Mouse (Mus musculus) embryonic fibroblast, embryonic 13.5 days (primary cell): ENCODE measurements at regions not wholly inside any gene's neighbourhood (a gene's known extent, or its start where the extent isn't known, plus 50 kb on each side); places are given as distances from the start of the nearest gene placed in this dataset.

Experiments used
- H3K27ac ChIP-seq: 2 replicates; pipeline ENCODE4 v1.5.1; 2012; ENCODE audit warnings: low read length, control low read depth, inconsistent platforms; ENCODE audit not compliant: insufficient read depth
- H3K4me1 ChIP-seq: 2 replicates; pipeline ENCODE4 v1.6.1; 2011; ENCODE audit warnings: low read length; ENCODE audit not compliant: control insufficient read depth, insufficient read depth
- H3K4me3 ChIP-seq: 2 replicates; pipeline ENCODE4 v1.5.1; 2011; ENCODE audit warnings: mild to moderate bottlenecking, control low read depth, low read length; ENCODE audit not compliant: insufficient read depth
- CTCF ChIP-seq: IDR thresholded peaks from 2 replicates; pipeline ENCODE4 v1.5.1; 2011; ENCODE audit warnings: mild to moderate bottlenecking, control low read depth, low read length, moderate library complexity, borderline replicate concordance; ENCODE audit not compliant: insufficient read depth
- POLR2A ChIP-seq: IDR thresholded peaks from 2 replicates; pipeline ENCODE4 v1.6.1; 2011; ENCODE audit warnings: low read depth, mild to moderate bottlenecking, control low read depth, low read length, moderate library complexity

DNA sequence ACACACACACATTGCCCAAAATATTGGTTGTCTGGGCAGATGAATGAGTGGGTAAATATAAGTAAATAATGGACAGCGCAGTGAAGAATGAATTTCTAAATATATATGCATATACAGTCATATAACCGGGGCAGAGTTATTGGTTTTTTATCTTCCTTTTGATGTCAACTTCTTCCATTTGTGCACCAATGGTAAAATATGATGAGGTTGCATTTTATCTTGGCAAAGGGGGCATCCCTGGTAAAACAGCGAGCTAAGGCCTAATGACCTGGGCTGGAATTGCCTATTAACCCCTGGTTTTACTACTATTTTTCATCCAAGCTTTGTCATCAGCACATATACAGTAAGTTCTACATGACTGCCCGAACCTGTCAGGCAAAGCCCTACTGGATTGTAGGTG, 253.2 kb downstream of the Epha4 start:
- Histone ChIP-seq H3K4me1 (no peaks in the 10 kb centered on the region), H3K4me3 (no peak overlapping the region), H3K27ac (no peak overlapping the region)
- TF ChIP-seq POLR2A (no peak), CTCF (no peak)

DNA sequence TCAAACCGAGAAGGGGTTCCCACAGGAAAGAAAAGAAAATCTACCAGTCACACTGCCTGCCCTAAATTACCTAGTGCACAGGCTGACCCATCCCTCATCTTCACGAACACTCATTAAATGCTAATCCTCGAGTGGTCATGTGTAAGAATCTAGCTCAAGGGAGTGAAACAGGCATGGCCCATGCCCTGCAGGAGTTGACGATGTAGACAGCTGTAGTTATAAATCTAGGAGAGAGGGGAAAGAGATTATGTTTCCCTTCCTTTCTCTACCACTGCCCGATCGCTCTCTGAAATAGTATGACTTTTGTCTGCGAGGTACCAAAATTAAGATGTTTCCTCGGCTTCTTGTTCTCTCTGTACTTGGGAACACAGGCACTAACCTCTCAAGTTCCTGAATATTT, 249.2 kb downstream of the Epha4 start:
- Histone ChIP-seq H3K4me3 (no peak overlapping the region), H3K27ac (no peak overlapping the region), H3K4me1 (no peaks in the 10 kb centered on the region)
- TF ChIP-seq CTCF: no peak
- no peak for TF ChIP-seq POLR2A

DNA sequence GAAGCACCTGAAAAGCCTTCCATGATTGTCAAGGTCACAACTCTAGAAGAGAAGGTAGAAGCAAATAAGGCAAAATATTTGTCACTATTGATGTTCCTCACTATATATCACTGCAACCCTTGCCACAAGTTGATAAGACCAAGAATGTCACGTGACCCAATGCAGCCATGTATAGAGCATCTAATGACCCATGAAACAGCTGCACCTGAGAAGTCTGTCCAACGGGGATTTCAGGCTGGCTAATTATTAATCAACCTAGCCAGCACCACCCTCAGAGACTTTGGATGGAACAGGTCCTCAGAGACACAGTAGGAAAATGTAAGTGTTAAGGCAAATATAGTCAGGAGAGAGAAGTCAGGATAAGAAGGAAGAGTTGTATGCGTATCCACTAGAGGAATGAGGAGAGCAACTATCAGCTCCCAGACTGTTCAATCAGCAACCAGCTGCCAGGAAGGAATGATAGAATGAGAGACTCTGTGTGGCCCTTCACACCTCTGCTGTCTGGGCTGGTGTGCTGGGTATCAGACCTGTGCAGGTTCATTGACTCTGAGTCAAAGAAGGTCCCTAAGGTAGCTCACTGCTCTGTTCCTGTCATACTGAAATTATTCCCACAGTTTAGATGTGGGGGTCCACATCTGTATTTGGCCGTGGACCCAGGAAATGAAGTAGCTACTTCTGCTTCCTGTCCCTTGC, 247.4 kb downstream of the Epha4 start:
- no peak for TF ChIP-seq CTCF
- TF ChIP-seq POLR2A: no peak
- Histone ChIP-seq H3K4me1 (no peaks in the 10 kb centered on the region), H3K27ac (no peak overlapping the region), H3K4me3 (no peak overlapping the region)

DNA sequence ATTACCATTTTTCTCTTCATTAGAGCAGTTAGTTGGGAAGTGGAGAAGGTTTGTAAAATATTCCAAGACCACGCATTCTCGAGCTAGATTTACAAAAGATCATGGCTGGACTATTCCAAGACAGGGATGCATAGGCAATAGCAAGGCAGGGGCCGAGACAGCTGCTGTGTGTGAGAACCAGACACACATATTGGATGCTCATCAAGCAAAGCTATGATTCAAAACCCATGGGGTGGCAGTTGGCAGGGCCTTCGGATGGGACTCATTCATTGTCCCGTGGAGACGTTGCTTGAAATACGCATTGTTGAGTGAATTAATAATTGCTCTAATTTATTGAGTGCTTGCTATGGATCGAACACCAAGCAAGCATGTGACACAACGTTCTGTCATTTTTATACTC, 239.6 kb downstream of the Epha4 start:
- TF ChIP-seq POLR2A (no peak), CTCF (no peak)
- Histone ChIP-seq H3K4me3 (no peak overlapping the region), H3K27ac (no peak overlapping the region), H3K4me1 (no peaks in the 10 kb centered on the region)

DNA sequence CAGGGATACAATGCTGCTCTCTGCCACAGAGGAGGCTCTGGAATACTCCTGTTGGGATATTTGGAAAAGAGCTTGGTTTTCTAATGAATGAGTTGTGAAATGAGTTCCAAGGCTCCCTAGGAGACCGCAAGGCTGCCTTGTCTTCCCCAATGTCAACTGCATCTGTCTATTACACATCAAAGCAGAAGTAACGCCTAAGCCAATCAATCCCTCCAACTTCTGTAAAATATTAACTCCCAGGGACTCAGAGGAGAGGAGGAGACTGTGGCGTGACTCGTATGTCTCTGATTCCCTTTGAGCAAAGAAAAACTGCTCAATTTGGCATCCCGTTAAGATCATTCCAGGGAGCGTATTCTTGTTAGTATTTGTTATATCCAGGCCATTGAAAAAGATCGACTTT, 235.3 kb downstream of the Epha4 start:
- Histone ChIP-seq H3K4me3 (no peak overlapping the region), H3K4me1 (no peaks in the 10 kb centered on the region), H3K27ac (no peak overlapping the region)
- TF ChIP-seq CTCF (no peak), POLR2A (no peak)

DNA sequence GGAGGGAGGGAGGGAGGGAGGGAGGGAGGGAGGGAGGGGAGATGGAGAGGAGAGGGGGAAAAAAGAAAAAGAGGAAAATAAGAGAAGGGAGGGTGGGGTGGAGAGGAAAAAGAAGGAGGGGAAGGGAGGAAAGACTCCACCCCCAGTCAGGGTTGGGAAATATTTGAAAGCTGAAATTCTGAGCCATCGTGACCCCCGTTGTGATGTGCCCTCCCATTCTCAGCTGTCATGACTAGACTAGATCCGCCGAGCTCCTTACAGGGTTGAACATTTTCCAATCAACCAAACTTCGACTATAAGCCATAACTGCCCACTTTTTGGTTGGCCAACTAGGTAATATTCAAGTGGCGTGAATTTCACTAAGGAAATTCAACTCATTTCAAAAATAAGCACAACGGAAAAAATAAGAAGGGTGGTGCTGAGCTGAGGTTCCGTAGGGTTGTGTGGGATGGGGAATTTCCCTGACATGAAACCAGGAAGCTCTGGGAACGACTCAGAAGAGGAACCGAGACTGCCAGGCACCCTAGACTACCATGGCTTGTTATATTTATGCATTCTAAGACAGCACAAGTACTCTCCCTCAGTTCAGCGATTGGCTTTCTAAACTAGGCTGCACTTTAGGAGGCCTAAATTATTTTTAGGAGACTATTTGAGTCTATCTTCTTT, 234.4 kb downstream of the Epha4 start:
- Histone ChIP-seq H3K27ac (no peak overlapping the region), H3K4me1 (no peaks in the 10 kb centered on the region), H3K4me3 (no peak overlapping the region)
- TF ChIP-seq CTCF (no peak), POLR2A (no peak)

DNA sequence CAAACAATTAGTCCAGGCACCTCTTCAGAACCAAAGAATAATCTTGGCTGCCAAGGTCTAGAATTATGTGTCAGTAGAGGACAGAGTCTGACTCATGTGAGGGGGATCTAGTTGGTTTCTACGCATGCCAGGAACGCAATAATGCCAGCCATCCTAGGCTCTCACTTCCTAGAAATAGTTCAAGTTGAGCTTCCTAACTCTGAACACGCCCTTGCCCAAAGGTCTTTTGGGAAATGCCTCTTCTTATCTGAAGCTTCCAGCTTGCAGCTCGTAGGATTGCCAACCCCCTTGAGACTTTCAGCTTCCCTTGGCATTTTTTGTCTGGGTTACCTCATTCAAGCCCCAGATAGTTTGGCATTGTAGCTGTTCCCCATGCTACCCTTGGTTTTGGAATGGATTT, 233.1 kb downstream of the Epha4 start:
- Histone ChIP-seq H3K4me3 (no peak overlapping the region), H3K27ac (no peak overlapping the region), H3K4me1 (no peaks in the 10 kb centered on the region)
- no peak for TF ChIP-seq CTCF
- TF ChIP-seq POLR2A: no peak

DNA sequence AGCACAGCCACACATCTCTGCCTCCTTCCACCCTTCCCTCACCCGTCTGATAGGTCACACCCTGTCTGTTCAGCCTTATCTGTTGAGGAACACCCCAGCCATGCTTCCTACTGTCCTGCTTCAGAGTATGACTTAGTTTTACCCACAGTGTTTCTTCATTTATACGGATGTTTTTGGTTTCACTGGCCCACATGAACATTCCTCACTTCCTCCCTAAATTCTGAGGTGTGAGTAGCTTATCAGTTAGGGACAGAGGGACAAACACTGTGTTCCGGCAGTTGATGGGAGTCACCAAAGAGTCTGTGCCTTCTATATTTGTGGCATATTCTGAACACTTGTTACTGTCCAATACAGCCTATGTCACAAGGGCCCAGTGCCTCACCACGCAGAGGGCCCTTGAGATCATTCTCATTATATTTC, 216.2 kb downstream of the Epha4 start:
- TF ChIP-seq CTCF (no peak), POLR2A (no peak)
- Histone ChIP-seq H3K27ac (no peak overlapping the region), H3K4me3 (no peak overlapping the region), H3K4me1 (no peaks in the 10 kb centered on the region)

DNA sequence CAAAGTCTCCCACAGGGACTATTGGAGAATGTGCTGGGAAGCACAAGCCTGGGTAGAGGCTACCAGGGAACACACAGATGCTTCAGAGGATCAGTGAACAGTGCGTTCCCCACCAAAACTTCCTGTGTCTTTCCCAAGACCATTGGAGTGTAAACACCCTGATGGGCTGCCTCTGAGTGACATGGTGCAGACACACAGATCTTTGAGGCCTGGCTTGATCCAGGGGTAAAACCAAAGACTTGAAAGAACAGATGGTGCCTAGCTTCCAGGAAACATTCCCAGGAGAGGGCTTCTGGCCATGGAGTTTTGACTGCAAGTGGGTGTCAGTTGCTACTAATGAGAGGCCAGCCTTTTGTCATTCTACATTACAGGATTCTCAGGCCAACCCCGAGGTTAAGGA, 214.1 kb downstream of the Epha4 start:
- Histone ChIP-seq H3K4me3 (no peak overlapping the region), H3K4me1 (no peaks in the 10 kb centered on the region), H3K27ac (no peak overlapping the region)
- TF ChIP-seq POLR2A (no peak), CTCF (no peak)

DNA sequence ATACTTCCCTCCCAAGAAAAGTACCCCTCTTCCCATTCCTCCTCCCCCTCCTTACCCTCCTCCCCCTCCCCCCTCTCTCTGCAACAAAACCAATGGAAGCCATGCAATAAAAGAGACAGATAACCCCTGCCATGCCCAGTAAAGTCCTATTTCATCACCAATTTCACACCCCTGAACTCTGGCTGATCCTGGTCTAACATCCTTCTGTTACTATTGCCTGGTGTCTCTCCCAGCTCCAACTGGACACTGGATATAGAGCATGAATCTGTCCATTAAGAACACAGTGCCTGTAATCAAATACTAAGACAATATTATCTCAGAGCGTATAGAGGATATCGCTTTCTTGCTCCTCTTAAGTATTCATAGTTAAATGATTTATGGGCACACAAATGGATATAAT, 210.1 kb downstream of the Epha4 start:
- H3K4me1 ChIP-seq: no peaks in the 10 kb centered on the region
- TF ChIP-seq CTCF (no peak), POLR2A (no peak)

DNA sequence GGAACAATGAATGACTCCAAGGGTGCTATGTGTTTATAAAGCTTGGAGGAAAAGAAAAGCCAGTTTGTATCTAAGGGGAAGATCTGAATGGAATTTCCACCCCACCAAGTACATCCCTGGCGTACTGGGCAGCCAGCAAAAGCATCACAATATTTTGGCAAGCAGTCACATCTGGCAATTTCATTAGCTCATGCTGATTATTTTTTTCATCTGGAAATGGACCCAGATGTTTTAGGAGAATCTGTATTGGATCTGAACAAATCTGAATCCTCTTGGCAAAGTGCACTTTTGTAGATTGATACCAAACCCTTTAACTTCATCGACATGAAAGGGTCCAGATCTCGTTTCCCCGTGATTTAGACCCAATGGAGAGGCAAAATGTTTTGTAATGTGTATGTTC, 207.1 kb downstream of the Epha4 start:
- Histone ChIP-seq H3K4me3 (no peak overlapping the region), H3K27ac (no peak overlapping the region), H3K4me1 (no peaks in the 10 kb centered on the region)
- no peak for TF ChIP-seq CTCF
- TF ChIP-seq POLR2A: no peak

More for the DNA sequence above, 210.1 kb downstream of the Epha4 start:
- H3K4me3 ChIP-seq: no peak overlapping the region
- H3K27ac ChIP-seq: no peak overlapping the region
